Mouse (Mus musculus) heart, postnatal 25 days (tissue): ENCODE measurements around the gene Trmt13. TPM values are rescaled to one million over a fixed set of nuclear protein-coding genes. Genes with fewer than 3 reads are reported as not detected.

Experiments used
- DNase-seq: peaks from one replicate; pipeline ENCODE4 v3.0.0; 2022; ENCODE audit warnings: low spot score
- intact Hi-C: fragments of 180-260 bp; cut with DNase I; formaldehyde crosslinking; loops from one replicate; pipeline ENCODE4 v1.15.1; 2025
- total RNA-seq, 2 experiments: library from RNA; stranded (reverse); gene quantifications; 2 replicates each; pipeline ENCODE4 v1.2.3; 2021

Gene Trmt13
- total RNA-seq, 2 experiments from 2014 or later, result 5.1 to 5.3 TPM

- intact Hi-C loops, result no loop called here
Observed at GRCm38 (mm10) chr3:116635799-116636198, 21.4 kb upstream of the Trmt13 start.

GRCm38 (mm10) chr3:116634853-116635252 is 20.5 kb upstream of the Trmt13 start:
- intact Hi-C loops, result no loop called here
- DNase-seq, result no peak

More at GRCm38 (mm10) chr3:116635799-116636198, 21.4 kb upstream of the Trmt13 start:
- DNase-seq, result no peak

- no peak for DNase-seq
- intact Hi-C loops, result no loop called here
Observed at GRCm38 (mm10) chr3:116634091-116634490, 19.7 kb upstream of the Trmt13 start.

GRCm38 (mm10) chr3:116632971-116633370 is 18.6 kb upstream of the Trmt13 start:
- intact Hi-C loops, result no loop called here
- no peak for DNase-seq

- no peak for DNase-seq
- intact Hi-C loops, result no loop called here
Observed at GRCm38 (mm10) chr3:116631459-116631858, 17.1 kb upstream of the Trmt13 start.

GRCm38 (mm10) chr3:116622641-116623040 is 8.3 kb upstream of the Trmt13 start:
- intact Hi-C loops, result no loop called here
- no peak for DNase-seq

- no peak for DNase-seq
- intact Hi-C loops, result no loop called here
Observed at GRCm38 (mm10) chr3:116620636-116621370, 6.4 kb upstream of the Trmt13 start.

GRCm38 (mm10) chr3:116618855-116619254 is 4.5 kb upstream of the Trmt13 start:
- intact Hi-C loops, result no loop called here

GRCm38 (mm10) chr3:116615318-116616068 is 1.1 kb upstream of the Trmt13 start:
- intact Hi-C loops, result no loop called here
- DNase-seq, result no peak

More at GRCm38 (mm10) chr3:116618855-116619254, 4.5 kb upstream of the Trmt13 start:
- no peak for DNase-seq

- intact Hi-C loops, result no loop called here
- no peak for DNase-seq
Observed at GRCm38 (mm10) chr3:116604570-116604969, 9.8 kb downstream of the Trmt13 start.

- no peak for DNase-seq
- intact Hi-C loops, result no loop called here
Observed at GRCm38 (mm10) chr3:116601781-116602180, 12.6 kb downstream of the Trmt13 start.

- intact Hi-C loops, result no loop called here
- no peak for DNase-seq
Observed at GRCm38 (mm10) chr3:116601005-116601404, 13.4 kb downstream of the Trmt13 start.

GRCm38 (mm10) chr3:116599705-116600104 is 14.7 kb downstream of the Trmt13 start:
- no peak for DNase-seq
- intact Hi-C loops, result loop anchor here (10.0 kb wide), 3 partner anchors 235 to 595 kb away; partner anchors contain the start of genes Extl2 and Slc30a7

- DNase-seq, result no peak
- intact Hi-C loops, result loop anchor here (2.0 to 10.0 kb wide), 4 partner anchors 67 to 591 kb away; partner anchors contain the start of genes Extl2, Mfsd14a and Slc30a7
Observed at GRCm38 (mm10) chr3:116595603-116595991, 18.8 kb downstream of the Trmt13 start.

- DNase-seq, result peak; percentile 91
- intact Hi-C loops, result loop anchor here (1.0 to 10.0 kb wide), 7 partner anchors 68 to 590 kb away; partner anchors contain the start of genes Dbt, Extl2, Mfsd14a and Slc30a7
Observed at GRCm38 (mm10) chr3:116594728-116595602, 19.4 kb downstream of the Trmt13 start, which contains the start of gene Sass6. Gene Sass6, plus strand, starts transcription at chr3:116594982.

GRCm38 (mm10) chr3:116594076-116594727 is 20.2 kb downstream of the Trmt13 start:
- DNase-seq, result no peak

GRCm38 (mm10) chr3:116582201-116582600 is 32.2 kb downstream of the Trmt13 start:
- DNase-seq, result no peak
- intact Hi-C loops, result no loop called here

More at GRCm38 (mm10) chr3:116594076-116594727, 20.2 kb downstream of the Trmt13 start:
- intact Hi-C loops, result loop anchor here (1.0 to 10.0 kb wide), 7 partner anchors 69 to 589 kb away; partner anchors contain the start of genes Dbt, Extl2, Mfsd14a and Slc30a7

GRCm38 (mm10) chr3:116577286-116577685 is 37.1 kb downstream of the Trmt13 start:
- intact Hi-C loops, result loop anchor here (5.0 kb wide), 1 partner anchor 70 kb away; the partner anchor contains the start of gene Rtca
- no peak for DNase-seq

GRCm38 (mm10) chr3:116570628-116571027 is 43.8 kb downstream of the Trmt13 start:
- intact Hi-C loops, result no loop called here

More at GRCm38 (mm10) chr3:116570628-116571027, 43.8 kb downstream of the Trmt13 start:
- no peak for DNase-seq
